Mouse (Mus musculus) ovary, postnatal 10 days (tissue): ENCODE measurements around the gene BC035947.
"Not testable (repeated sequence)": the region's sequence is repeated elsewhere in the genome, so short reads cannot be mapped to it uniquely, and the experiment has no call there.

Source experiments
- DNase-seq: peaks from one replicate; pipeline ENCODE4 v3.0.0; 2022; ENCODE audit warnings: low spot score

The BC035947 gene

DNA sequence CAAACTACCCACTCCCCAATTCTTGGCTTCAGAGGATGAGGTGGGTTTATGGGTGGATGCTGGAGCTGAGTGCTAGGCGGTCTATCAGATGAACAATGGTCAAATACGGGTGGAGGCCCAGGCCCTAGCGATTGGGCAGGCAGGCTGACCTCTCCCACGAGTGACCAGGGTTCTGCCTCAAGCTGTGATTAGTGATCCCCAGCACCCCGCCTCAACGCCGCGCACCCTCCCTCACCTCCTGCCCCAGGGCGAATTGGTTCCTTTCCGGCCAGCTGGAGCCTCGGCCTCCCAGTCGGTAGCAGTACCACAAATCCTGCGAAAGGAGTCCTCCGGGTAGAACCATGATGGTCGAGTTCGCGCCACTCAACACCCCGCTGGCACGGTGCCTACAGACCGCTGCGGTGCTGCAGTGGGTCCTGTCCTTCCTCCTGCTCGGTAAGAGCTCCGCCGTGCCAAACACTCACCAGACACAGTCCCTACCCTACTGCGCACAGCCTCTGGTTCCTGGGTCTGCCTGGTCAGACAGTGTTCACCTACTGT is at the start of gene BC035947:
Gene BC035947 (minus strand): TSS at position 538 of the 540 bp plus-strand sequence.
- peak; percentile 24 for DNase-seq

DNA sequence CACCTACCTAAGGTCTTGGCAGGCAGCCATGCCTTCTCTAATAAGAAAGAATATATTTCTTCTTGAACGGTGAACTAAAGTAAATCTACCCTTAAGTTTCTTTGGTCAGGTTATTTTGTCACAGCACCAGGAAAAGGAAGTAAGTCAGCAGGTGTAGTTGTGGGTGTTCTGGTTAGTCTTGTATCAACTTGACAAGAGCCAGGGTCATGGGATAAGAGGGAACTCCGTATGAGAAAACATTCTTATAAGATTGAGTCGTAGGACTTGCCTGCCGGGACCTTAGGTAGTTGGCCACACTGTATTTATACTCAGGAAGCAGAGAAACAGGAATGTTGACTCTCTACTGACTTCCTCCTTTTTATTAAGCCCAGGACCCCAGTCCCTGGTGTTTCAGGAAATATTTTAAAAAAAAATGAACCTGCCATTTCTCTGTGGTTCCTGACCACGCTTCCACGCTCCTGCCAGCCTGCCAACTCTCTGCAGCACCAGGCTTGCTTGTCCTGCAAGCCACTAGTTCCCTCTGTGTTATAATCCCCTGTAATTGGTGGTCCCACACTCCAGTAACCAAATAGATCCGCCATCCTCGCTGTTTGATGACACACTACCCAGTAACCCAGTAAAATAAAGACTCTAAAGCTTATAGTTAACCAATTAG is 42.2 kb upstream of the BC035947 start:
- no peak for DNase-seq

DNA sequence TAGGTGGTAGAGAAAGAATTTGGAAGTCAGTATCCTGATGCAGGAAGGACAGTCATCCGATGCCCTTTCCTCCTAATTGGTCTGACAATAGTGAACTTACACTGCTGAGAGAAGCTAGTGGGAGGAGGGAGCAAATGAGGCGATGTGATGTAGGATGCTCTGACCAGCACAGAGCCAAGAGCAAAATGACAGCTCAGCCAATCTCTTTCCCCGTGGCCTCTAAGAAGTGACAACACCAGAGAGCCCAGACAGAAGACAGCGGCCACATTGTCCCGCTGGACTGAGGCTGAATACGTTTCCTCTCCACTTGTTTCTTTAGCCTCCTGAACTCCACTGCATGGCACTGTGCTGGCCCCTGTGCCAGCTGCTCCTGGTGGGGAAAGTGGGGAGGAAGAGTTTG is 37.0 kb upstream of the BC035947 start:
- DNase-seq: no peak

DNA sequence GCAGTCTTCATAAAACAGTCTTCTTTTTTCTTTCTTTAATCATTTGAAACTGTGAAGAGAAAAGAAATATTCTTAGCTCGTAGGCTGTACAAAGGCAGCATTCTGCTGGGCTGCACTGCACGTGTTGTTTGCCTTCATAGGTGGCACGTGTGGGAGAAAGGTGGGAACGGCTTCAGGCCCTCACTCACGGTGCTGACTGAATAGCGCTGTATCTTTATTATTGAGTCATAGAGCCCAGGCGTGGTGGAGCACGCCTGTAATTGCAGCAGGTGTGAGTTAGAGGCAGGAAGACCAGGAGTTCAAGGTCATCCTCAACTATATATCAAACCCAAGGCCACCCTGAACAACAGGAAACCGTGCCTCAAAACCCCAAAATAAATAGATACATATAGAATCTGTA is 34.3 kb upstream of the BC035947 start:
- DNase-seq: no peak

DNA sequence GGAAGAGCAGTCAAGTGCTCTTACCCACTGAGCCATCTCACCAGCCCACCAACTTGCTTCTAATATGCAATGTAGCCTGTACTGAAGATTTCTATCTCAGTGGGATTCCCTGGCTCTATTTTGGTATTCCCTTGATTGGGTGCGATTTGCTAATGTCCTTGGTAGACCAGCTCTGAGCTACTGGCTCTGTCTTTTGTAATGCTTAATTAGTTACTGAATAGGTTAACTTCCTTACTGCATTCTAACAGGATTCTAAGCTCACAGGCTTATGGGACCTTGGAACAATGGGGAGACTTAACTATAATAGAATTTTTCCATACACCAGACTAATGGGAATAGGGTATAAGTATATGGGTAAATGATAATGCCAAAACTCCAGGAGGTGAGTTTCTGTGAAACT is 31.7 kb upstream of the BC035947 start:
- DNase-seq: not testable (repeated sequence)

DNA sequence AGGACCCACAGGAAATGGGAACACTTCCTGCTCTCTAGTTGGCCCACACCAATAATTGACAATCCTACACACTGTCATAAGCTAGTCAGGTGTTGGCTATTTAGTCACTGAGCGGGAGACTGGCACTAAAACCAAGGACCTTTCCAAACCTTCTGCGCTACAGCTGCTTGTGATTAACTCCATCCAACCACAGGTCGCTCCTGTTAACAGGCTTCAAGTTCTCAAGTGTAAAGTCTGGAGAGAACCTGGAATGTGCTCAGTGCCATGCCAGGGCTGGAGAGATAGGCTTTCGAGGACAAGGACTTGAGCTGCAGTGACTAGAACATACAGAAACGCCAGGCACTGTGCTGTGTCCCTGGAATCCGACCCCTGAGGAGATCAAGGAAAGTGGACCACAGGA is 27.2 kb upstream of the BC035947 start:
- DNase-seq: no peak

DNA sequence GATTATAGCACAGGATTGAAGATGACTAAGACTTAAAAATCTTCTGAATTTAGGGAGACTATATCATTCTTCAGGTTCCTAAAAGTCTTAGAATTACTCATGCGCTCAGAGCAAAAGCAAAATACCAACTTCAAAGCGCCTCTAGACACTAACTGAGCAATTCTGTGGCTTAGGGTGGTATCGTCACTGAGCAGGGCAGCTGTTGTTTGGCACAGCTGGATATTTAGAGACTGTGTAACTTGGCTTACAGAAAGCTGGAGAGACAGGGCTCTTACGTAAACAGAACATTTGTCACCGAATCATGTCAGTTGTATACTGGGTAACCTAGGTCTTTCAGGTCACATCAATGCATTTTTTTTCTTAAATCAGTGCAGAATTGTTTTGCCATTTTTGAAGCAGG is 26.4 kb upstream of the BC035947 start:
- no peak for DNase-seq

DNA sequence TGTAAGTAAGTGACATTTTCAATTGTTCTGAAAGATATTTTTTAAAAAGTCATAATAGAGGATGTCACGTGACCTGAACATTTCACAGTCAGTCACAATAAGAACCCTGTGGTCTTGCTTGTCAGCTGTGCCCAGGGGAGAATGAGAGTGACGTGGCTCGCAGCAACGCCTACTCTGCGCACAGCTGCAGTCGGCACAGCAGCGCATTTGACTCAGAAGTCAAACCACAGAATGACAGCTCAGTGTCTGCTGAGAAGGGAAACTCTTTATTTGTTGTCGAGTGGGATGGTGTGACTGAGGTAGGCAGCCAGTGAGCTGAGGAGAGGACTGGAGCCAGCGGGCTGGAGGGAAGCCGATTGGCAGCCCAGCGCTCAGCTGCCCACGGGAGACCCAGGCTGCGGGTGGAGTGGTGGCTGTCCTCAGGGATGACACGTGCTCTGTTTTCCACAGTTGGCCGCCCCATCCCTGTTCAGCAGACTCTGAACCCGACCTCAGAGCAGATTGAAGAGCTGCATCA is 25.6 kb upstream of the BC035947 start:
- DNase-seq: no peak

DNA sequence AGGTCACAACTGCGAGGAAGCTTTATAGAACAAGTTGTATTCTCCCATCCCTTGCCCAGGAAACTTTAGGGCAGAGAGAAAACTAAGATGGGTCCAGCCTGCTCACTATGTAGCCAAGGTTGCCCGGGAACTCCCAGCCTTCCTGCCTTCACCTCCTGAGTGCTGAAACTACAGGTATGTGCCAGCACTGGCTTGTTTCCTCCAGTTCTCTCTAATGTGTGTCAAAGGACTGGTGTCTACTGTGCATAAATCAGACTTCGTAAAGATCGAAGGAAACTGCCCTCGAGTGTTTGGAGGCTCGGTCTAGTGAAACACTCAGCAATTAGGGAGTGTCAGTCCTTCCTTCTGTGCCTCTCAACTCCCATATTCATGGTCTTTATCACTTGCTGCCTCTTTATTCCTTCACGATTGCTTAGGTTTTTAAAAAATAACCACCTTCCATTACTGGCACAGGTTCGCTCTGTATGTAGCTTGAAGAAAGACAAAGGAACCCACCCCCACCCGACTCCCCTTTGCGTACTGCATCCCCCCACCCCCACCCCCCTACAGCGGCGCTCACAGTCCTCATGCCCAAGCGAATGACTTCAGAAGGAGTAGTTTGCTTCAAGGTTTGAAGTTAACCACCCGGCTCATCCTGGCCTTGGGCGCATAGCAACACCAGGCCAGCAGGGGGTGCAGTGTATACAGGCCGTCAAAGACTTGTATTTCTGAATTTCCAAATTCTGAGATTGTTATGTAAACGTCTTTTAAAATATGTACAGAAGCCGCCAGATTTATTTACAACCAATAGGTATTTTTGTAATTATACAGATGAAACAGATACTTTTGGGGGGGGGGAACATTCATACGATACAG is 24.6 kb upstream of the BC035947 start:
- DNase-seq: peak; percentile 49

DNA sequence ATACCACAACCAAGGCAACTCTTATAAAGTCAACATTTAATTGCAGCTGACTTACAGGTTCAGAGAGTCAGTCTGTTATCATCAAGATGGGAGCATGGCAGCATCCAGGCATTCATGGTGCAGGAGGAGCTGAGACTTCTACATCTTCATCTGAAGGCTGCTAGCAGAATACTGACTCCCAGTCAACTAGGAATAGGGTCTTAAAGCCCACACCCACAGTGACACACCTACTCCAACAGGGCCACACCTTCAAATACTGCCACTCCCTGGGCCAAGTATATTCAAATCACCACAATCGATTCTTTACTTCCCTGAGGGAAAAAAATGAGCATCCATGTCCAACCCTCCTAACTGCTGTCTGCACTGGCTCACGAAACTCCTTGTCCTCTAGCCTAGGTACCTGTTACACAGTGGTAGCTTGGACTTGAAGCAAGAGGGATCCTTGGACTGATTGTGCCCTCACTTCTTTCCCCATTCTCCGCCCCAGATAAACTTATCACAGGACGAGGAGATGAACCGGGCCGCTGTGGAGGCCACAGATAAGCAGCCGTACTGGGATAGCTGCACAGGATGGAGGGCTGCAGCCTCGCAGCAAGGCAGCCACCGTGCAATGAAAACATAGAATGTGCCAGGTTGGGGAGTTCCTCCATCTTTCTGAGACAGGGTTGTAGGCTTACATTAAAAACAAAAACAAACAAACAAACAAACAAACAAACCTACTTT is 22.6 kb upstream of the BC035947 start:
- DNase-seq: no peak

DNA sequence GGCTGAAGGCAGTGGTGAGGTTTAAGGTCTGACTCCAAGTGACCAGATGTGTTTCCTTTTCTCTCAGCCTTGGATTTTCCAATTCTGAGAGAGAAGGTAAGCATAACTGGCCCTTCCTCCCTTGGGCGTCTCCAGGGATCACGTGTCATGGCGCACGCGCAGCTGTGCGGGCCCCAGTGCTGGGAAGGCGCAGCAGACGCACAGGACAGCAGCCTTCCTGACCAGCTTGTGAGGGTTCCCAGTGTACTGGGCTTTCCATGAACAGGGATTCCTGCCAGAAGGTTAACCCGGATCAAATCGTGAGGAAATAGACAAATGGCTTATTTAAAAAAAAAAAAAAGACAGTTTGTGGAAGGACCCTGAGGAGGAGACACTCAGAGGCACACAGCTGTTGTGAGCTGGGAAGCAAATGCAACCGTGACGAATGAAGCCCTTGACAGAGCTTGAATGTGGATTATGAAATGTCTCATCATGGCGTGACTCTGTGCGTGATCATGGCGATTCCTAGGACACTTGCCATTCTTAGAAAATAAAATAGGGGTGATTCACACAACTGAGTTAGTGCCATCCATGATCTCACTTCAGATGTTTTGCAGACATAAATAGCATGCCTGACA is 20.3 kb upstream of the BC035947 start:
- DNase-seq: no peak

DNA sequence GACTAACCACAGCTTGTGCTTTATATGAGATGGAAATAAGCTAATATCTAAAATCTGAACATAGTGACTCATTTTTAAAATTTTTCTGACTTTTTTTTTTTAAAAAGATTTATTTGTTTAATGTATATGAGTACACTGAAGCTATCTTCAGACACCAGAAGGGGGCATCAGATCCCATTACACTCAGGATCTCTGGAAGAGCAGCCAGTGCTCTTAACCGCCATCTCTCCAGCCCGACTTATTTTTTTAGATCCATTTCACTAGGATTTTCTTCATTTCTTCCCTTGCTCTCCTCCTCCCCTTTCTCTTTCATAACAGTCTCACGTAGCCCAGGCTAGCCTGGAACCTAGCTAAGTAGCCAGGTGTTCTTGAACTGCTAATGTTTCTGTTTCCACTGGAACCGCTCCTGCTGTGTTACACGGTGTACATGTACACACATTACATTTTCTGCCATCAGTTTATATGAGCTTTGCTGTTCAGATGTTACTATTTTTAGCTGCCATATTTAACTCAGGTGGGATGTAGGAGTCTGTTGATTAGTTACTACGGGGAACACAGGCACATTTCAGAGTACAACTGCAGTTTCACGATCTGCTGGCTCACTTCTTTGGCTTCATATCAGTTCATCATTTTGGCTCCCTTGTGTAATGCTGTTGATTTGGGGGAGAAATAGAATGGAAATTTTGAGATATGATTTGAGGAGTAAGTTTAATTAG is 18.7 kb upstream of the BC035947 start:
- no peak for DNase-seq

DNA sequence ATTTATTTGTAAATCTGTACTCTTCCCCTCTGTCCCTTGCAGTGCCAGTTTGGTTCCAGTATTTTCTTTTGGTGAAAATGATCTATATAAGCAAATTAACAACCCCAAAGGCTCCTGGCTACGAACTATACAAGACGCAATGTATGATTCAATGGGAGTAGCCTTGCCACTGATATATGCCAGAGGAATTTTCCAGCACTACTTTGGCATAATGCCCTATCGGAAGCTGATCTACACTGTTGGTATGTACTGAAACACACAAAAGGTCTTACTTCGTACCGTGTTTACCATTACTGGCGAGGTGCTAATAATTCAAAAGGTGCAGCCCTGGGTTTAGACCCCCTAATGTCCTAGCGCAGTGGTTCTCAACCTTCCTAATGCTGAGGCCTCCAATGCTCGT is 17.1 kb upstream of the BC035947 start:
- DNase-seq: no peak

DNA sequence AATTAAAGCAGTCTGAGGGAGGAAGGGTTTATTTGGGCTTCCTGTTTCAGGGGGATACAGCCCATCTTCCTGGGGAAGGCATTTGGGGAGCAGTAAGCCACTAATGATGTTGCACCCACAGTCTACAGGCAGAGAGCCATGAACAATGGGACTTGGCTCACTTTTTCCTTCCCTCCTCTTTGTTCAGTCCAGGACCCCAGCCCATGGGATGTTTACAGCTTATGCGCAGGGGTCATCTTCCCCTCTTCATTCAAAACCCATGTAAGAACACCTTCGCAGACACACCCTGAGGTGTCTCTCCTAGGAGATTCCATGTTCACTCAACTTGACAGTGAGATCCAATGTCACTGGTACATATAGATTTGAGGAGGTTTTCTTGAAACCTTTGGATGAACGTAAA is 16.4 kb upstream of the BC035947 start:
- no peak for DNase-seq

DNA sequence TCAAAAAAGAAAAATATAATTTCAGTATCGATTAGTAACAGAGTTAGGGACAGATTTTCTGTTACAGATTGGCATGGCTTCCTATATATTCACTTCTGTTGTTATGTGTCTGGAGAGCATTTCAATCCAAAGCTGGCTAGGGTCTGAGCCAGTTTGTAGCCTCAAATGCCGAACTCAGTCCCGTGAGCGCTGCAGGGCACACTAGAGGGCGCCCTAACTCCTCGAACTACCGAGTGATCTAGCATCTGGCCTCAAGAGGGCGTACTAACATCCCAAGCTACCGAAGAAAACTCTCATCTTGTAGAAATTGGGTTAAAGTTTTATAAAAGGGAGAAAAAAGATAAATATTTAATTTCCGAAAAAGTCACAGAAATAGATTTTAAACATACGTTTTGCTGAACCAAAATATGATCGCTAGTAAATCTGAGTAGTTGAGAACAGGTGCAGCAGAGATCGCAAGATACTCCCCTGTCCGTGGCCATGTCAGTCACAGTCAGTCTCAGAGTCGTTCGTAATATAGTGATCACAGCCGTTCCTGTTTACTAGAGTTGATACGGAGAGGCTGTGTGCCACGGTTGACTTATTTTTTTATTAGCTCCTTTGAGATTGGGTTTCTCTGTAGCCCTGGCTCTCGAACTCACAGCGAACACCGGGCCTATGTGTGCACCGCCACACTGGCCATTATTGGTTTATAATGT is 13.4 kb upstream of the BC035947 start:
- DNase-seq: no peak

DNA sequence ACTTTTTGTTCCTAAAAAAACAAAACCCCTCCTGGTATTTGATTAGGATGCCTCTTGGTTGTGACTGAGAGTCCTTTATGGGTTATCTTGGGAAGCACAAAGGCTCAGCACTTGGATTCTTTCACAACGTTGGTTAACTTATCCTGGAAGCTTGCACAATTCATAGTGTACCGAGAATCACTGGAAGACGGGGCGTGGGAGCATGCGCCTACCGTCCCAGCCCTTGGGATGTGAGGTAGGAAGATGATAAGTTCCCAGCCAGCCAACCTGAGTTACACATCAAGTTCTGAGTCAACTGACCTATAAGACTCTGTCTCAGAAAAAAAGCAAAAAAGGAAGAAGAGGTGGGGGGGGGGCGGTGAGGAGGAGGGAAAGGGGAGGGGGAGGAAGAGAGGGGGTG is 6.9 kb upstream of the BC035947 start:
- DNase-seq: no peak

DNA sequence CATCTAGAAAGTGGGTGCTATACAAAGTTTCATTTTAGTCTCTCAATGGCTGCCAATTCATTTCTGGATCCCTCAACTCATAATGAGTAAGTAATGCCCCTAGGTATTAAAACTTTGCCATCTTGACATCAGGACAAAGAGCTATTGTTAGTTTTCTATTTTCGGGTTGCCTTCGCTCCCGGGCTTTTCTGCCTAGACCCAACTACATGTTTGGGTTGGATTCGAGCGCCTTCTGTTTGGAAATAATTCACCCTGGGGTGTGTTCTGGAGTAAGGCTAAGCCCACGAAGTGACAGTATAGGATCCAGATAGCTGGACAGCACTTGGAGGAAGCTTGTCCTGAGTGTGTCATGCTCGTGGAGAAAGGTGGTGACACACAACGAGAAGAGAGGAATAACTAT is 798 bp upstream of the BC035947 start:
- no peak for DNase-seq

DNA sequence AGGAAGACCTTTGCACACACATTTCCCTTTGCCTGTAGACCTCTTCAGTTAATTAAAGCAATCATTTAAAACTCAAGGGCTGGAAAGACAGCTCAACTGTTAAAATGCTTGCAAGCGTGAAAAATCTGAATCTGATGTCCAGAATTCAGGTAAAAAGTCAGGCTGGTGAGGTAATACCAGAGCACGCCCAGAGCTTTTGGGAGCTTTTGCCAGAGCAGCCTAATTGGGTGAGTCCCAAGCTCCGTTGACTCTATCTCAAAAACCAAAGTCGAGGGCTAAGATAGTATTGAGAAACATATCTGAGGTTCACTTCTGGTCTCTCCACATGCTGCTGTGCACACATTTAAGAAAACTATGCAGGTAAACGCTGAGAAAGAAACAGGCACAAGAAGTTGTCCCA is 1.1 kb downstream of the BC035947 start, which contains the start of gene Mogat1:
Gene Mogat1 (plus strand): TSS at position 130 of the 400 bp plus-strand sequence.
- no peak for DNase-seq

DNA sequence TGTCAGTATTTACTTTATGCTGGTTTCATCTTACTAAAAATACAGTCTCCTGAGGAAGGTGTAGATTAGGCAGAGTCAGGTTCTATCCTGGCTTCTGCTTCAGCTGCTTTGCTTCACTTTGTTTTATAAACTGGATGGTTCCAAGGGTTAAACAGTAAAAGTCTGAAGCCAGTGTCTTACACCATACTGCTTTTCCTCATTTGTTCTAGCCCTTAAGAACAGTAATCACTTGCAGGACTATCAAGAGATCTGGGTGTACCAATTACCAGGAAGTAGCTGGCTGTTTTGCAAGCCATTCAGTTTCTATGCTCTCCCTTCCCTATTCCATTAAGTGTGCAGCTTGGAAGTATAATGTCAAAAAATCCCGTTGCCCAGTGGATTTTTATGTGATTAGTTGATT is 4.8 kb downstream of the BC035947 start:
- no peak for DNase-seq

DNA sequence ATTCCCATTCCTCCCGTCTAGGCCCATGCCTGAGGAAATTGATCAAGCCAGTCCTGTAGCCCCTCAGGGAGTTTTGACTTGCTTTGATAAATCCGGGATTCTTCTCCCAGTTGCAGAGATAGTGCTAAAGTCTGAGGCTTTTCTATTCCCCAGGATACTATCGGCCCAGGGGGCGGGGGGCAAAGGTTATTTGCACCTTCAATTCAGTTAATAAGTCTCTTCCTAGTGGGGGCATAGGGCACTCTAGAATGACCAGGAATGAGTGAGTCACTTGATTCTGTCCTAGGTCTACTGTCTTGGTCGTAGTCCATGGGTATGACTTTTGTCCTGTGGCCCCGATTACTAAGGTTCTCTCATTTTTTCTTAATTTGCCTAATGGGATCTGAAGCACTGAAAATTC is 9.4 kb downstream of the BC035947 start:
- DNase-seq: no peak

DNA sequence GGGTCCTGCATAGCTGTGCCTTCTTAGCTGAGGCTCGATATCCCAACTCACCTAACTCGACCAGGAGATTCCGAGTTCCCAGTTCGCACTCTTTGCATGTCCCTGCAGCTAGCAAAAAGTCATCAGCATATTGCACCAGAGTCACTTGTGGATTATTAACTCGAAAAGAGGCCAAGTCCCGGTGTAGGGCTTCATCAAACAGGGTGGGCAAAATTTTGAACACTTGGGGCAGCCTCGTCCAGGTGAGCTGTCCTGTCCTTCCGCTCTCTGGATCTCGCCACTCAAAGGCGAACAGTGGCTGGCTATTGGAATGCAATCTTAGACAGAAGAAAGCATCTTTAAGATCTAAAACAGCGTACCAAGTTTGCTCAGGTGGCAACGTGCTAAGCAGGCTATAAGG is 10.1 kb downstream of the BC035947 start:
- DNase-seq: not testable (repeated sequence)
